Mouse (Mus musculus) G1E (cell line): ENCODE measurements around the gene Itga5.

Experiments
- CTCF ChIP-seq: IDR thresholded peaks from 2 replicates; pipeline ENCODE4 v1.5.1; 2012; ENCODE audit warnings: low read depth, low read length, inconsistent platforms, mixed read lengths
- GATA1 ChIP-seq: IDR thresholded peaks from 2 replicates; pipeline ENCODE4 v1.6.1; 2012; ENCODE audit warnings: borderline replicate concordance, low read length, inconsistent platforms, mixed read lengths
- TAL1 ChIP-seq: conservative IDR thresholded peaks from 2 replicates; pipeline ENCODE4 v1.6.1; 2012; ENCODE audit warnings: low read depth, low read length, inconsistent platforms, mixed read lengths

GRCm38 (mm10) chr15:103333081-103333615, 33.4 kb downstream of the Itga5 start:
- TF ChIP-seq TAL1 (no peak), CTCF (no peak), GATA1 (no peak)
